Mouse (Mus musculus) hindbrain, embryonic 15.5 days (tissue): ENCODE measurements around the gene G0s2. TPM values are rescaled to one million over a fixed set of nuclear protein-coding genes. Genes with fewer than 3 reads are reported as not detected.

Source experiments
- ATAC-seq: fragments of 200-750 bp; cut with Nextera tagmentation; 2 replicates; pipeline ENCODE4 v1.8.0; 2017; ENCODE audit warnings: low read depth, moderate number of reproducible peaks, moderate TSS enrichment; ENCODE audit not compliant: low FRiP score
- H3K27ac ChIP-seq: fragments of 300-500 bp; sonication (generic); replicated peaks from 2 replicates; pipeline ENCODE4 v1.5.1; 2015; ENCODE audit warnings: mild to moderate bottlenecking, inconsistent platforms
- H3K27me3 ChIP-seq: fragments of 300-500 bp; sonication (generic); 2 replicates; pipeline ENCODE4 v1.6.1; 2015; ENCODE audit warnings: control low read depth, inconsistent platforms
- H3K36me3 ChIP-seq: fragments of 300-500 bp; sonication (generic); 2 replicates; pipeline ENCODE4 v1.6.1; 2015; ENCODE audit warnings: control low read depth, inconsistent platforms
- H3K4me1 ChIP-seq: fragments of 300-500 bp; sonication (generic); replicated peaks from 2 replicates; pipeline ENCODE4 v1.6.1; 2015; ENCODE audit warnings: control low read depth, inconsistent platforms
- H3K4me2 ChIP-seq: fragments of 300-500 bp; sonication (generic); 2 replicates; pipeline ENCODE4 v1.6.1; 2015; ENCODE audit warnings: moderate library complexity, mild to moderate bottlenecking, inconsistent platforms
- H3K4me3 ChIP-seq: fragments of 300-500 bp; sonication (generic); 2 replicates; pipeline ENCODE4 v1.5.1; 2015; ENCODE audit warnings: mild to moderate bottlenecking, inconsistent platforms
- H3K9ac ChIP-seq: fragments of 300-500 bp; sonication (generic); 2 replicates; pipeline ENCODE4 v1.6.1; 2015; ENCODE audit warnings: inconsistent platforms
- H3K9me3 ChIP-seq: fragments of 300-500 bp; sonication (generic); 2 replicates; pipeline ENCODE4 v1.6.1; 2016; ENCODE audit warnings: control low read depth, inconsistent platforms
- WGBS: fragments of 180-500 bp; shearing (Covaris S2); methylation state at CpG from one replicate; pipeline ENCODE4 v1.1.7; 2015; 5-methylcytosine and 5-hydroxymethylcytosine counted together
- polyA plus RNA-seq: library from polyadenylated mRNA; unstranded; fragments of >200 nt; fragmentation: Nextera tagmentation; extraction: Ambion mirVana; gene quantifications from 2 replicates; pipeline ENCODE4 v1.2.1, GENCODE M21; 2015

Gene G0s2
- polyA plus RNA-seq, 1 experiment from 2014 or later = 8.2 TPM

- no peak overlapping the region for H3K27ac ChIP-seq
- no peaks in the 10 kb centered on the region for H3K36me3 ChIP-seq
- H3K4me2 ChIP-seq = no peak overlapping the region
- no peaks in the 10 kb centered on the region for H3K27me3 ChIP-seq
- no peaks in the 10 kb centered on the region for H3K9me3 ChIP-seq
- H3K9ac ChIP-seq = no peak overlapping the region
- H3K4me3 ChIP-seq = no peak overlapping the region
- 60% methylated on average over 7 of the region's 7 CpGs for WGBS
- no peaks in the 10 kb centered on the region for H3K4me1 ChIP-seq
- 0 out of 2 replicates have a peak, but pooled peaks have one; percentile 6 for ATAC-seq
Measured at GRCm38 (mm10) chr1:193284228-193284779, 11.3 kb upstream of the G0s2 start.

DNA sequence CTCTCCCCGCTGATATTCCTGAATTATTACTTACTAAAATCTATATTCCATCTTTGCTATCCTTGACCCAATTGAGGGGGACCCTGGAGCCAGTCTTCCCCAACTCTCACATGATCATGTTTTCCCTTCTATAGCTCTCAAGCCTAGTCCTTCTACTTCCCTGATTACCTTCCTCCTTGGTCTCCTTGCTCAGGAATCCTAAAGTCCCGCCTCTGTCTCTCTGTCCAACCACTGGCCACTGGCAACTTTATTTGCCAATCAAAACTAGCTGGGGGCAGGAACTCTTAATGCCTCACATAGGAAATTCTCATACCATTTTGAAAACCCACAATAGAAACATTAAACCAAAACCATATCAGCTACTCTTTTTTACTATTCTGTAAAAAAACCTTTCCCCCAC is 8.3 kb upstream of the G0s2 start:
- H3K4me3 ChIP-seq = no peak overlapping the region
- no peaks in the 10 kb centered on the region for H3K36me3 ChIP-seq
- H3K4me1 ChIP-seq = no peaks in the 10 kb centered on the region
- no peaks in the 10 kb centered on the region for H3K9me3 ChIP-seq
- no peak overlapping the region for H3K27ac ChIP-seq
- H3K27me3 ChIP-seq = no peaks in the 10 kb centered on the region
- H3K9ac ChIP-seq = no peak overlapping the region
- 88% methylated on average over 2 of the region's 2 CpGs for WGBS
- H3K4me2 ChIP-seq = no peak overlapping the region
- ATAC-seq = no peak

DNA sequence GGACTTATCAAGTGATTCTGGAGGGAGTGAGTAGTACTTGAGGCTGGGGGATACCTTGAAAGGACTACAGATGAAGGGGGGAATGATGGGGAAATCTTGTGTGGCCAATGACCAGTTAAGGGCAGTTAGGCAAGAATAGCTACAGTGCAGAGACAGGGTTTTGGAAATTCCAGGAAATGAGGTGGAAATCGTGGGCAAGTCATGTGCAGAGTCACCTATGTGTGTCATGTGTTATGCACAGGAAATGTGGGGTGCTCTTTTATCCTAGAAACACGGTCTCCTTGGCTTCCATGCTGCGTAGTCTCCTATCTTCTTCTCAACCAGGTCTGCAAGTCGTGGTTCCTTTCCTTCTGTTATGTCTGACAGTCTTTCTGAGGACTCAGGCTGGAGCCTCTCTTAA is 6.5 kb upstream of the G0s2 start:
- WGBS = 85% methylated on average over 4 of the region's 4 CpGs
- Histone ChIP-seq H3K4me3 (no peak overlapping the region), H3K9me3 (no peaks in the 10 kb centered on the region), H3K27ac (no peak overlapping the region), H3K4me2 (no peak overlapping the region), H3K27me3 (no peaks in the 10 kb centered on the region), H3K9ac (no peak overlapping the region), H3K4me1 (no peaks in the 10 kb centered on the region), H3K36me3 (no peaks in the 10 kb centered on the region)
- no peak for ATAC-seq

- Histone ChIP-seq H3K27me3 (no peaks in the 10 kb centered on the region), H3K4me1 (peaks cover under 1% of the 10 kb centered on the region; the same call in 1 of the 2 replicates), H3K4me2 (no peak overlapping the region), H3K9ac (no peak overlapping the region), H3K4me3 (no peak overlapping the region), H3K36me3 (no peaks in the 10 kb centered on the region), H3K9me3 (no peaks in the 10 kb centered on the region), H3K27ac (no peak overlapping the region)
- ATAC-seq = no peak
- 39% methylated on average over 6 of the region's 6 CpGs for WGBS
Measured at GRCm38 (mm10) chr1:193278414-193279045, 5.5 kb upstream of the G0s2 start.

- Histone ChIP-seq H3K4me2 (no peak overlapping the region), H3K4me3 (no peak overlapping the region), H3K9me3 (no peaks in the 10 kb centered on the region), H3K27me3 (no peaks in the 10 kb centered on the region), H3K9ac (no peak overlapping the region), H3K4me1 (peaks cover 14% of the 10 kb centered on the region), H3K27ac (no peak overlapping the region), H3K36me3 (no peaks in the 10 kb centered on the region)
- ATAC-seq = no peak
- 87% methylated on average over 8 of the region's 8 CpGs for WGBS
Measured at GRCm38 (mm10) chr1:193274407-193275071, 1.5 kb upstream of the G0s2 start.

GRCm38 (mm10) chr1:193272137-193272915 is 691 bp downstream of the G0s2 start:
- Histone ChIP-seq H3K9ac (peak overlapping the region; percentile 42), H3K9me3 (no peaks in the 10 kb centered on the region), H3K36me3 (no peaks in the 10 kb centered on the region), H3K27me3 (no peaks in the 10 kb centered on the region), H3K4me2 (peak overlapping the region; percentile 57), H3K4me1 (peaks cover 14% of the 10 kb centered on the region), H3K27ac (peak overlapping the region; percentile 73), H3K4me3 (peak overlapping the region; percentile 29)
- 11% methylated on average over 24 of the region's 24 CpGs for WGBS
- peak; percentile 71 for ATAC-seq

- no peaks in the 10 kb centered on the region for H3K36me3 ChIP-seq
- H3K27me3 ChIP-seq = no peaks in the 10 kb centered on the region
- H3K9ac ChIP-seq = no peak overlapping the region
- H3K4me2 ChIP-seq = 0 out of 2 replicates have a peak overlapping the region, but pooled peaks have one; percentile 57
- no peak for ATAC-seq
- 71% methylated on average over 6 of the region's 6 CpGs for WGBS
- H3K9me3 ChIP-seq = no peaks in the 10 kb centered on the region
- no peak overlapping the region for H3K27ac ChIP-seq
- H3K4me3 ChIP-seq = no peak overlapping the region
- peaks cover 14% of the 10 kb centered on the region for H3K4me1 ChIP-seq
Measured at GRCm38 (mm10) chr1:193270965-193271763, 1.9 kb downstream of the G0s2 start.

DNA sequence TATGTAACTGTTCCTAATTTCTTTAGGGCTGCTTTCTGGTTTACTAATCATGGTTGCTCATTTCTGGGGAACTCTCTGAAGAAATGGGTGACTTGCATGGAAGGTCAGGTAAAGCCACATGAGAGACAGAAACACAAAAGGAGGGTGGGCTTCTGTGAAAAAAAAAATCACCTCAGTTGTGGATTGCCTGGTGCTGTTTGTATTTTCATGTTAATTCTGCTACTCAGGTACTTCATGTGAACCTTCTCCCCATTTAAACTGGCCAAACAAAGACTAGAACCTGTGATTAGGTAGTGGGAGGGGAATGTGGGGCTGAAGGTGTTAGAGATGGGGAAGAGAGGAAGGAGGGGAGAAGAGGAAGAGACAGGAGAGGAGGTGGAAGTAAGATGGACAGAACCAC is 7.3 kb downstream of the G0s2 start:
- no peak overlapping the region for H3K4me3 ChIP-seq
- no peak overlapping the region for H3K4me2 ChIP-seq
- no peaks in the 10 kb centered on the region for H3K4me1 ChIP-seq
- H3K9ac ChIP-seq = no peak overlapping the region
- H3K27me3 ChIP-seq = no peaks in the 10 kb centered on the region
- no peaks in the 10 kb centered on the region for H3K9me3 ChIP-seq
- no peak for ATAC-seq
- no peak overlapping the region for H3K27ac ChIP-seq
- H3K36me3 ChIP-seq = no peaks in the 10 kb centered on the region

DNA sequence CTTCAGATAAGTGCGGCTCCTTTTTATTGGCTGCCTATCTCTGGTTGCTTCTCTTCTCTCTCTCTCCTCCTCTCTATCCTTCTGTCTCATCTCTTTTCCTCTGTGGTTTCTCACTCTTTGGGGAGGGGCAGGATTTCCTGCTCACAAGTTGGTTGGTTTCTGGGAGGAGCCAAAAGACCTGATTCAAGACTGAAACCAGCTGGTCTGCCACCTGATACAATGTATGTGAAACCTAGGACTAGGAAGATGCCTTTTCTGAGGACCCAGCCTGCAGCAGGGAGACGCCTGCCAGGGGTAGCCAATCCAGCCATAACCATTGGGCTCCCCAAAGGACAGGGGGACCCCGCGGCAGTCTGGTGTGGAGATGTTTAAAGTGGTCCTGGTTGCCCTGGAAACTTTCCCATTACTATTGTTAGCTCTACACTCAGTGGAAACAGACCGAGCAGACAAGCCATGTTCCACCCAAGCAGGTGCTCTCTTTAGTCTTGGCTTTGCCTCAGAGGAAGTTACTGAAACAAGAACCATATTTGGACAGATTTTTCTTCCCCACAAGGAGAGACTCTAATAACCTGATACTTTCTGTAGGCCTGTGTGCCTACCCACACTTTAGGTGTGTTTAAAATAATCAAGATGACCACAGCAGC is 8.9 kb downstream of the G0s2 start, which contains the start of gene Hsd11b1:
Hsd11b1 (minus strand) TSS at position 121 of the 644 bp plus-strand sequence.
- WGBS = 77% methylated on average over 5 of the region's 5 CpGs
- no peak within 1 kb of the TSS for H3K9ac ChIP-seq
- ATAC-seq = no peak
- H3K36me3 ChIP-seq = no peaks in the 10 kb centered on the region
- H3K4me2 ChIP-seq = no peak within 1 kb of the TSS
- no peak within 1 kb of the TSS for H3K27ac ChIP-seq
- no peaks in the 10 kb centered on the region for H3K4me1 ChIP-seq
- H3K4me3 ChIP-seq = no peak within 1 kb of the TSS
- no peaks in the 10 kb centered on the region for H3K9me3 ChIP-seq
- no peaks in the 10 kb centered on the region for H3K27me3 ChIP-seq

GRCm38 (mm10) chr1:193263026-193263907 is 9.8 kb downstream of the G0s2 start:
- ATAC-seq = no peak
- Histone ChIP-seq H3K9me3 (no peaks in the 10 kb centered on the region), H3K9ac (no peak overlapping the region), H3K4me2 (no peak overlapping the region), H3K36me3 (no peaks in the 10 kb centered on the region), H3K4me1 (no peaks in the 10 kb centered on the region), H3K27me3 (no peaks in the 10 kb centered on the region), H3K4me3 (no peak overlapping the region), H3K27ac (no peak overlapping the region)
- 76% methylated on average over 8 of the region's 8 CpGs for WGBS
